Mouse (Mus musculus) left cerebral cortex, postnatal 14 days (tissue): ENCODE measurements around the gene Vps8. TPM values are rescaled to one million over a fixed set of nuclear protein-coding genes. Genes with fewer than 3 reads are reported as not detected.

Experiments used
- DNase-seq, 2 experiments: peaks; one replicate each; pipeline ENCODE4 v3.0.0; 2021 to 2022; ENCODE audit warnings: low spot score in 2 of 2, mixed read lengths in 1 of 2
- intact Hi-C: fragments of 180-260 bp; cut with DNase I; formaldehyde crosslinking; loops from one replicate; pipeline ENCODE4 v1.15.1; 2025
- total RNA-seq, 2 experiments: library from RNA; stranded (reverse); gene quantifications; 2 replicates each; pipeline ENCODE4 v1.2.3; 2021

Vps8 gene
- total RNA-seq, 2 experiments from 2014 or later = 52.3 to 53.1 TPM

GRCm38 (mm10) chr16:21527271-21528007, 104.5 kb downstream of the Vps8 start:
- DNase-seq = no peak
- intact Hi-C loops = no loop called here

GRCm38 (mm10) chr16:21533503-21533902, 110.6 kb downstream of the Vps8 start:
- no peak for DNase-seq
- intact Hi-C loops = no loop called here

GRCm38 (mm10) chr16:21536240-21537005, 113.5 kb downstream of the Vps8 start:
- no peak for DNase-seq
- intact Hi-C loops = no loop called here

- intact Hi-C loops = no loop called here
- DNase-seq = no peak
Measured at GRCm38 (mm10) chr16:21537312-21537711, 114.4 kb downstream of the Vps8 start.

- intact Hi-C loops = no loop called here
- no peak for DNase-seq
Measured at GRCm38 (mm10) chr16:21538889-21539288, 116.0 kb downstream of the Vps8 start.

GRCm38 (mm10) chr16:21542559-21542958, 119.6 kb downstream of the Vps8 start:
- DNase-seq = peak in 1 of 2 experiments; percentile 23
- intact Hi-C loops = no loop called here

GRCm38 (mm10) chr16:21547446-21547845, 124.5 kb downstream of the Vps8 start:
- no peak for DNase-seq
- intact Hi-C loops = no loop called here

GRCm38 (mm10) chr16:21549751-21550150, 126.8 kb downstream of the Vps8 start:
- no peak for DNase-seq
- intact Hi-C loops = no loop called here

GRCm38 (mm10) chr16:21550453-21550852, 127.5 kb downstream of the Vps8 start:
- intact Hi-C loops = no loop called here
- DNase-seq = no peak

GRCm38 (mm10) chr16:21553506-21553905, 130.6 kb downstream of the Vps8 start:
- no peak for DNase-seq
- intact Hi-C loops = no loop called here

- no peak for DNase-seq
- intact Hi-C loops = no loop called here
Measured at GRCm38 (mm10) chr16:21562625-21563300, 139.8 kb downstream of the Vps8 start.

GRCm38 (mm10) chr16:21563322-21563721, 140.4 kb downstream of the Vps8 start:
- intact Hi-C loops = no loop called here
- DNase-seq = no peak

GRCm38 (mm10) chr16:21567093-21567492, 144.2 kb downstream of the Vps8 start:
- DNase-seq = no peak
- intact Hi-C loops = no loop called here

- DNase-seq = no peak
- intact Hi-C loops = no loop called here
Measured at GRCm38 (mm10) chr16:21569952-21570351, 147.0 kb downstream of the Vps8 start.

GRCm38 (mm10) chr16:21570786-21571185, 147.9 kb downstream of the Vps8 start:
- intact Hi-C loops = no loop called here
- no peak for DNase-seq

- intact Hi-C loops = no loop called here
- DNase-seq = no peak
Measured at GRCm38 (mm10) chr16:21576000-21576420, 153.1 kb downstream of the Vps8 start.

GRCm38 (mm10) chr16:21589110-21589509, 166.2 kb downstream of the Vps8 start:
- intact Hi-C loops = no loop called here
- DNase-seq = no peak

GRCm38 (mm10) chr16:21590806-21591205, 167.9 kb downstream of the Vps8 start:
- intact Hi-C loops = no loop called here
- DNase-seq = no peak

GRCm38 (mm10) chr16:21591511-21591910, 168.6 kb downstream of the Vps8 start:
- intact Hi-C loops = no loop called here
- DNase-seq = no peak

GRCm38 (mm10) chr16:21595539-21595938, 172.6 kb downstream of the Vps8 start:
- intact Hi-C loops = no loop called here
- no peak for DNase-seq
